Mouse (Mus musculus) C2C12 (cell line): Measurements from ENCODE around the gene Smo. TPM values are rescaled to one million over a fixed set of nuclear protein-coding genes. Genes with fewer than 3 reads are reported as not detected.

ENCODE experiments used
- H3K27me3 ChIP-seq: one replicate; pipeline ENCODE4 v1.6.1; 2011; ENCODE audit not compliant: control insufficient read depth, insufficient read depth, insufficient read length
- H3K36me3 ChIP-seq: one replicate; pipeline ENCODE4 v1.6.1; 2011; ENCODE audit not compliant: control insufficient read depth, insufficient read depth
- H3K4me3 ChIP-seq: one replicate; pipeline ENCODE4 v1.5.1; 2011; ENCODE audit warnings: mild to moderate bottlenecking, control low read depth; ENCODE audit not compliant: poor library complexity, insufficient read depth, severe bottlenecking
- H3K79me2 ChIP-seq: one replicate; pipeline ENCODE4 v1.6.1; 2011; ENCODE audit not compliant: control insufficient read depth, insufficient read depth
- H3K79me3 ChIP-seq: one replicate; pipeline ENCODE4 v1.6.1; 2011; ENCODE audit warnings: low read depth, control low read depth
- H3ac ChIP-seq: one replicate; pipeline ENCODE3; 2011; ENCODE audit warnings: low read depth; ENCODE audit not compliant: control insufficient read depth, insufficient read length
- CEBPB ChIP-seq: IDR thresholded peaks from one replicate; pipeline ENCODE4 v1.6.1; 2011; ENCODE audit warnings: low read depth, mild to moderate bottlenecking, control low read depth, moderate library complexity
- CTCF ChIP-seq: IDR thresholded peaks from one replicate; pipeline ENCODE4 v1.5.1; 2011; ENCODE audit not compliant: control insufficient read depth, insufficient read depth, insufficient read length
- FOSL1 ChIP-seq: IDR thresholded peaks from one replicate; pipeline ENCODE4 v1.8.0; 2011; ENCODE audit warnings: mild to moderate bottlenecking, low read length; ENCODE audit not compliant: poor library complexity, insufficient read depth, severe bottlenecking
- MAX ChIP-seq: IDR thresholded peaks from one replicate; pipeline ENCODE4 v1.6.1; 2011; ENCODE audit warnings: mild to moderate bottlenecking, control low read depth
- MYOD1 ChIP-seq: IDR thresholded peaks from one replicate; pipeline ENCODE4 v1.6.1; 2011; ENCODE audit warnings: low read depth; ENCODE audit not compliant: control insufficient read depth, insufficient read length
- MYOG ChIP-seq: IDR thresholded peaks from one replicate; pipeline ENCODE4 v1.6.1; 2011; ENCODE audit not compliant: control insufficient read depth, insufficient read length; ENCODE audit errors: extremely low read depth
- USF1 ChIP-seq: IDR thresholded peaks from one replicate; pipeline ENCODE4 v1.6.1; 2011; ENCODE audit warnings: low read depth, mild to moderate bottlenecking, control low read depth, moderate library complexity
- polyA plus RNA-seq: library from polyadenylated mRNA; unstranded; fragments of >200 nt; fragmentation: generic; extraction: Trizol; gene quantifications from one replicate; pipeline ENCODE4 v1.2.1, GENCODE M21; 2012; ENCODE audit warnings: missing spikeins

Smo gene
- polyA plus RNA-seq, 1 experiment: 86.2 TPM

- Histone ChIP-seq H3ac (no peak overlapping the region), H3K4me3 (no peak overlapping the region), H3K79me2 (no peaks in the 10 kb centered on the region), H3K79me3 (no peaks in the 10 kb centered on the region), H3K36me3 (no peaks in the 10 kb centered on the region), H3K27me3 (peaks cover 14% of the 10 kb centered on the region)
- TF ChIP-seq CEBPB: no peak
- TF ChIP-seq MYOG: no peak
These were observed 17.3 kb upstream of the Smo start for GRCm38 (mm10) chr6:29717952-29718521.

- H3ac ChIP-seq: no peak overlapping the region
- H3K79me3 ChIP-seq: no peaks in the 10 kb centered on the region
- H3K4me3 ChIP-seq: no peak overlapping the region
- no peaks in the 10 kb centered on the region for H3K79me2 ChIP-seq
- TF ChIP-seq MAX (no peak), CEBPB (no peak), MYOG (no peak), MYOD1 (no peak), FOSL1 (no peak), USF1 (no peak), CTCF (no peak)
- H3K27me3 ChIP-seq: peaks cover 14% of the 10 kb centered on the region
- no peaks in the 10 kb centered on the region for H3K36me3 ChIP-seq
These were observed 16.4 kb upstream of the Smo start for GRCm38 (mm10) chr6:29718894-29719329.

GRCm38 (mm10) chr6:29721890-29722289, 13.4 kb upstream of the Smo start:
- Histone ChIP-seq H3K4me3 (no peak overlapping the region), H3K36me3 (no peaks in the 10 kb centered on the region)

GRCm38 (mm10) chr6:29726576-29727200, 8.6 kb upstream of the Smo start:
- Histone ChIP-seq H3K4me3 (no peak overlapping the region), H3K36me3 (no peaks in the 10 kb centered on the region), H3ac (no peak overlapping the region), H3K27me3 (peaks cover 14% of the 10 kb centered on the region), H3K79me3 (no peaks in the 10 kb centered on the region), H3K79me2 (no peaks in the 10 kb centered on the region)
- TF ChIP-seq USF1 (no peak), MAX (no peak), FOSL1 (no peak), MYOG (no peak), CTCF (no peak), CEBPB (no peak), MYOD1 (no peak)

More at GRCm38 (mm10) chr6:29721890-29722289, 13.4 kb upstream of the Smo start:
- TF ChIP-seq MYOG (no peak), USF1 (no peak), CTCF (no peak), FOSL1 (no peak), CEBPB (no peak), MYOD1 (no peak)
- H3ac ChIP-seq: no peak overlapping the region
- no peaks in the 10 kb centered on the region for H3K79me3 ChIP-seq
- peaks cover 14% of the 10 kb centered on the region for H3K27me3 ChIP-seq
- H3K79me2 ChIP-seq: no peaks in the 10 kb centered on the region

- Histone ChIP-seq H3K79me2 (no peaks in the 10 kb centered on the region), H3K79me3 (no peaks in the 10 kb centered on the region), H3K4me3 (no peak overlapping the region), H3ac (no peak overlapping the region), H3K36me3 (no peaks in the 10 kb centered on the region), H3K27me3 (peaks cover under 1% of the 10 kb centered on the region)
- no peak for TF ChIP-seq MYOG
- TF ChIP-seq CEBPB: no peak
- TF ChIP-seq MAX: no peak
- no peak for TF ChIP-seq USF1
- TF ChIP-seq CTCF: no peak
- TF ChIP-seq FOSL1: no peak
- no peak for TF ChIP-seq MYOD1
These were observed 7.3 kb upstream of the Smo start for GRCm38 (mm10) chr6:29728035-29728434.

- TF ChIP-seq MYOD1: no peak
- TF ChIP-seq USF1: no peak
- no peak for TF ChIP-seq MAX
- no peak for TF ChIP-seq CEBPB
- TF ChIP-seq MYOG: no peak
- no peak for TF ChIP-seq CTCF
- TF ChIP-seq FOSL1: no peak
- Histone ChIP-seq H3K36me3 (no peaks in the 10 kb centered on the region), H3K79me2 (no peaks in the 10 kb centered on the region), H3K27me3 (no peaks in the 10 kb centered on the region), H3K4me3 (no peak overlapping the region), H3K79me3 (no peaks in the 10 kb centered on the region), H3ac (no peak overlapping the region)
These were observed 5.8 kb upstream of the Smo start for GRCm38 (mm10) chr6:29729491-29729890.
